ENCODE assay signal across 8 mouse cellular contexts in the genomic region with DNA sequence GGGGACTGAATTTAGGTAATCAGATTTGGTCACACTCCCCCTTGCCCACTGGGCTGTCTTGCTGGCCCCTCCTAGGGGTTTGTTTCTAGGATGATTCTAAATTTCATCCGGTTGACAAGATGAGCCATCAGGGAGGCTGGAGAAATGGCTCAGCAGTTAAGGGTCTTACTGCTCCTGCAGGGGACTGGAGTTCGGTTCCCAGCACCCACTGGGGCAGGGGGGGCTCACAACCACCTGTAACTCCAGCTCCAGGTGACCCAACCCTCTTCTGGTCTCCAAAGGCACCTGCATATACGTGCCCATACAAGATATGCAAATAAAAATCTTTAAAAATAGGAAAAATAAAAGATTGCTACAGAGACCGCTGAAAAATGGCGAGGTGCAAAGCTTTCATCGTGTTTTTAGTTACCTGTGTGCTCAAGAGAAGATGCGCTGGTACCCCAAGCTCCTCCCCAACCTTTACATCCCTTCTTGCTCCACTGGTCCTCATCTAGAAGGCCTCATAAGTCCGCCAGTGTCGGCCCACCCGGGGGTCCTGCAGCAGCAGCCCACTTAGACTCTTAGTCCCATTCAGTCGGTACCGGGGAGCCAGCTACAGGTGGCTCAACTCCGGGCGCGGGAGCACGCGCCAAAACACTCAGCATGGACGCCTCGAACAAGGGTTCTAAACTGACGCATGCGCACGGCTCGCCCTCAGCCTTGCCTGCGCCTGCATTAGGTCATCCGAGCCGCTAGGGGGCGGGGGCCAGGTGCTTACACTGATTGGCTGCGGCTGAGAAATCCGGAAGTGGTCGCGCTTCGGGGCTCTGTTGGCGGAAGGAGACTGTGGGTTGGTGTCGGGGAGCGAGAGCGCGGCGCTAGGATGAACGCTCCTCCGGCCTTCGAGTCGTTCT. TPM values are rescaled to one million over a fixed set of nuclear protein-coding genes. Genes with fewer than 3 reads are reported as not detected.
DNase-seq lines count a peak whose midpoint lies in the region; ATAC-seq and TF ChIP-seq lines count a peak whose summit lies in the region.

A gene (plus strand): TSS at position 741 of the 893 bp plus-strand sequence.

- peak; percentile 97 for ATAC-seq in forebrain, embryonic 15.5 days (replicated peaks)
- ATAC-seq in neutrophil, adult 5-6 weeks (ENCODE audit: extremely low read depth, insufficient number of reproducible peaks, low FRiP score, poor library complexity, severe bottlenecking), result peak; percentile 97

- 3% methylated on average over 42 of the region's 42 CpGs for WGBS in forebrain, embryonic 15.5 days
- 3% methylated on average over 42 of the region's 42 CpGs for WGBS in lung, adult 2 months

- H3K9ac ChIP-seq in forebrain, embryonic 15.5 days (replicated peaks), result peak within 1 kb of the TSS; percentile 83

- peak; percentile 97 for DNase-seq in ES-CJ7 (ENCODE audit: low read depth, low spot score)
- peak; percentile 96 for DNase-seq in cerebellum, adult 11 months
- peak; percentile 89 for DNase-seq in heart, postnatal 25 days (ENCODE audit: low spot score)
- peak; percentile 95 to 99 for DNase-seq in layer of hippocampus, adult 18-20 months (ENCODE audit: low spot score in 2 of 2)
- DNase-seq in lung, adult 2 months, result peak; percentile 96
- DNase-seq in thymus, adult 18-20 months, result peak; percentile 90

- no peaks in the 10 kb centered on the region for H3K27me3 ChIP-seq in forebrain, embryonic 15.5 days

- intact Hi-C loops in heart, postnatal 25 days (cut with DNase I), result loop anchor here (2.0 kb wide), 1 partner anchor 19 kb away; no protein-coding TSS in a partner anchor

- TF ChIP-seq CTCF in lung, adult 2 months (IDR thresholded peaks at IDR 0.05; ENCODE audit: insufficient read depth, low read length), result peak; percentile 64

- peak; percentile 88; the same call in 1 of the 2 replicates for TF ChIP-seq POLR2A in lung, adult 2 months (IDR thresholded peaks at IDR 0.05; ENCODE audit: borderline replicate concordance, extremely low read depth, low read depth, low read length)

- peak within 1 kb of the TSS; percentile 84 for H3K4me3 ChIP-seq in forebrain, embryonic 15.5 days
- peak within 1 kb of the TSS; percentile 88 for H3K4me3 ChIP-seq in lung, adult 2 months (replicated peaks; ENCODE audit: extremely low read depth, low read depth, low read length)

- H3K4me1 ChIP-seq in forebrain, embryonic 15.5 days, result peaks cover 26% of the 10 kb centered on the region
- peaks cover 11% of the 10 kb centered on the region for H3K4me1 ChIP-seq in lung, adult 2 months (ENCODE audit: control insufficient read depth, insufficient read depth, low read length)

- peak within 1 kb of the TSS; percentile 79 for H3K27ac ChIP-seq in forebrain, embryonic 15.5 days (replicated peaks)

- peak within 1 kb of the TSS; percentile 85 for H3K4me2 ChIP-seq in forebrain, embryonic 15.5 days (replicated peaks)

- H3K36me3 ChIP-seq in forebrain, embryonic 15.5 days, result peaks cover 14% of the 10 kb centered on the region

- H3K9me3 ChIP-seq in forebrain, embryonic 15.5 days, result no peaks in the 10 kb centered on the region

RNA-seq across cellular contexts. Expression of the gene that starts here (rescaled TPM):
- polyA plus RNA-seq in forebrain, embryonic 15.5 days (2015; fragmentation: Nextera tagmentation; extraction: Ambion mirVana), result 230 and 234 TPM in 2 replicates
- total RNA-seq in heart, postnatal 25 days (2021), result 10 to 100 TPM; 64.4 to 71.9 TPM
- 10 to 100 TPM; 77.4 to 79.3 TPM for total RNA-seq in layer of hippocampus, adult 18-20 months (2021)
- polyA plus RNA-seq in lung, adult 2 months (2012; rRNA removed), result 35.0 and 37.1 TPM in 2 replicates
- total RNA-seq in neutrophil, adult 5-6 weeks (2017), result 47.6 and 55.0 TPM in 2 replicates

Comparison
In these comparisons a context has a peak if more than half of its experiments do, and no peak if none do; other contexts are left out.
1. Peak in every context shown above with its lines: DNase-seq, ATAC-seq, H3K4me3 ChIP-seq and H3K27ac ChIP-seq.